Comparison of ENCODE assay signal across 8 mouse cellular contexts in the genomic region with DNA sequence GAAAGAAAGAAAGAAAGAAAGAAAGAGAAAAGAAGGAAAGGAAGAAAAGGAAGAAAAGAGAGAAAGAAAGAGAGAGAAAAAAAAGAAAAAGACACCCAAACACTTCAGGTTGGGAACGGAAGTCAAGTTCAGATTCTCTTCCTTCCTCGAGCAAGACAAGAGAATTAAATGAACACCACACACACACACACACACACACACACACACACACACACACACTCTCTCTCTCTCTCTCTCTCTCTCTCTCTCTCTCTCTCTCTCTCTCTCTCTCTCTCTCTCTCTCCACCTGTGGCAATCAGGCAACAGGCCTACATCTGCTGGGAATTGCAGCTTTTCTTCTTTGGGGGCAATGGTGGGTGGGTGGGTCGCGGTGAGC. TPM values are rescaled to one million over a fixed set of nuclear protein-coding genes. Genes with fewer than 3 reads are reported as not detected.
DNase-seq lines count a peak whose midpoint lies in the region; ATAC-seq and TF ChIP-seq lines count a peak whose summit lies in the region.
"Not testable (repeated sequence)": the region's sequence is repeated elsewhere in the genome, so short reads cannot be mapped to it uniquely, and the experiment has no call there.

No protein-coding gene starts in this region.

- H3K36me3 ChIP-seq in MEL (ENCODE audit: control insufficient read depth in 1 of 2, insufficient read depth in 2 of 2, low read length in 2 of 2), result peaks cover 0 to 11% of the 10 kb centered on the region in 2 experiments; a peak in 2 of 4 replicates
- not testable (repeated sequence) for H3K36me3 ChIP-seq in heart, embryonic 12.5 days; limb, embryonic 13.5 days; lung, postnatal 0 days (ENCODE audit: insufficient read depth, low read length); neural tube, embryonic 11.5 days (ENCODE audit: control insufficient read depth, insufficient read depth, low read length); thymus, adult 2 months (ENCODE audit: control insufficient read depth, insufficient read depth, low read length)

- not testable (repeated sequence) for TF ChIP-seq POLR2A in MEL (IDR thresholded peaks at IDR 0.05; ENCODE audit: control insufficient read depth in 1 of 2, insufficient read depth in 1 of 2, low read depth in 1 of 2, low read length in 2 of 2, poor library complexity in 1 of 2); embryonic fibroblast, embryonic 13.5 days (IDR thresholded peaks at IDR 0.05; ENCODE audit: low read depth, low read length); thymus, adult 2 months (IDR thresholded peaks at IDR 0.05; ENCODE audit: control insufficient read depth, extremely low read depth, insufficient read depth, low read length, poor library complexity)

- peak; percentile 54 for DNase-seq in MEL (ENCODE audit: low read depth, low spot score)
- DNase-seq in lung, postnatal 0 days (ENCODE audit: low spot score), result peak; percentile 27
- DNase-seq in neural tube, embryonic 11.5 days (ENCODE audit: low spot score); thymus, adult 2 months: not testable (repeated sequence)

- H3K27ac ChIP-seq in MEL (ENCODE audit: control insufficient read depth, low read depth, low read length), result peak overlapping the region; percentile 64
- not testable (repeated sequence) for H3K27ac ChIP-seq in embryonic fibroblast, embryonic 13.5 days (ENCODE audit: insufficient read depth, low read length); neural tube, embryonic 11.5 days (ENCODE audit: low read depth, low read length)
- peak overlapping the region; percentile 90 for H3K27ac ChIP-seq in heart, embryonic 12.5 days (ENCODE audit: poor library complexity, severe bottlenecking)
- H3K27ac ChIP-seq in limb, embryonic 13.5 days, result peak overlapping the region; percentile 90; the same call in 1 of the 2 replicates
- peak overlapping the region; percentile 98 for H3K27ac ChIP-seq in lung, postnatal 0 days (ENCODE audit: low read length)
- peak overlapping the region; percentile 66 for H3K27ac ChIP-seq in thymus, adult 2 months (ENCODE audit: control insufficient read depth, insufficient read depth, low read length)

- H3K9ac ChIP-seq in MEL (ENCODE audit: control insufficient read depth, low read depth, low read length, poor library complexity, severe bottlenecking), result peak overlapping the region; percentile 95
- peak overlapping the region; percentile 99 for H3K9ac ChIP-seq in heart, embryonic 12.5 days
- peak overlapping the region; percentile 90 for H3K9ac ChIP-seq in limb, embryonic 13.5 days
- peak overlapping the region; percentile 95 for H3K9ac ChIP-seq in lung, postnatal 0 days (replicated peaks; ENCODE audit: low read depth)
- peak overlapping the region; percentile 86 for H3K9ac ChIP-seq in neural tube, embryonic 11.5 days (ENCODE audit: low read length)

- TF ChIP-seq CTCF in MEL (IDR thresholded peaks at IDR 0.05 in 2 of 3, conservative IDR thresholded peaks at IDR 0.05 in 1 of 3; ENCODE audit: control insufficient read depth in 1 of 3, insufficient read depth in 1 of 3, low read depth in 2 of 3, low read length in 3 of 3, poor library complexity in 1 of 3, severe bottlenecking in 1 of 3); embryonic fibroblast, embryonic 13.5 days (IDR thresholded peaks at IDR 0.05; ENCODE audit: borderline replicate concordance, insufficient read depth, low read length); lung, postnatal 0 days (IDR thresholded peaks at IDR 0.05); thymus, adult 2 months (IDR thresholded peaks at IDR 0.05; ENCODE audit: borderline replicate concordance, control insufficient read depth, extremely low read depth, insufficient read depth, low read length, poor library complexity): not testable (repeated sequence)

- H3K79me2 ChIP-seq in MEL (ENCODE audit: control insufficient read depth, insufficient read depth, low read length, poor library complexity), result not testable (repeated sequence)

- H3K4me1 ChIP-seq in MEL (ENCODE audit: control insufficient read depth in 1 of 2, insufficient read depth in 2 of 2, low read length in 2 of 2); embryonic fibroblast, embryonic 13.5 days (ENCODE audit: control insufficient read depth, insufficient read depth, low read length); heart, embryonic 12.5 days (replicated peaks); lung, postnatal 0 days (ENCODE audit: insufficient read depth, low read depth, low read length); neural tube, embryonic 11.5 days (ENCODE audit: control insufficient read depth, insufficient read depth, low read length); thymus, adult 2 months (replicated peaks; ENCODE audit: control insufficient read depth, insufficient read depth, low read length): not testable (repeated sequence)
- H3K4me1 ChIP-seq in limb, embryonic 13.5 days, result peaks cover 18% of the 10 kb centered on the region

- not testable (repeated sequence) for H3K27me3 ChIP-seq in MEL (ENCODE audit: control insufficient read depth in 1 of 2, insufficient read depth in 2 of 2, low read length in 2 of 2); heart, embryonic 12.5 days (replicated peaks); limb, embryonic 13.5 days; lung, postnatal 0 days (replicated peaks; ENCODE audit: insufficient read depth, low read length); neural tube, embryonic 11.5 days (ENCODE audit: control insufficient read depth, insufficient read depth, low read length); thymus, adult 2 months (ENCODE audit: control insufficient read depth, insufficient read depth, low read length)

- ATAC-seq in heart, embryonic 12.5 days (ENCODE audit: insufficient number of reproducible peaks, low FRiP score); limb, embryonic 13.5 days (ENCODE audit: low FRiP score, low read depth); lung, postnatal 0 days; neural tube, embryonic 11.5 days (ENCODE audit: insufficient read depth, low FRiP score, low TSS enrichment): not testable (repeated sequence)
- ATAC-seq in inflammation-experienced regulatory T-cells, adult 6 months, result peak; percentile 24

- H3K9me3 ChIP-seq in MEL (replicated peaks; ENCODE audit: insufficient read depth, low read length); heart, embryonic 12.5 days (replicated peaks); limb, embryonic 13.5 days; lung, postnatal 0 days (ENCODE audit: low read length); neural tube, embryonic 11.5 days (ENCODE audit: control insufficient read depth, low read length): not testable (repeated sequence)

- H3K4me3 ChIP-seq in MEL (ENCODE audit: control insufficient read depth in 1 of 2, insufficient read depth in 1 of 2, low read depth in 2 of 2, low read length in 2 of 2), result peak overlapping the region; percentile 67 to 91
- H3K4me3 ChIP-seq in embryonic fibroblast, embryonic 13.5 days (ENCODE audit: insufficient read depth, low read length), result peak overlapping the region; percentile 60
- H3K4me3 ChIP-seq in heart, embryonic 12.5 days, result peak overlapping the region; percentile 86
- H3K4me3 ChIP-seq in limb, embryonic 13.5 days, result peak overlapping the region; percentile 84
- peak overlapping the region; percentile 94 for H3K4me3 ChIP-seq in lung, postnatal 0 days (ENCODE audit: low read depth, low read length)
- H3K4me3 ChIP-seq in neural tube, embryonic 11.5 days (ENCODE audit: low read depth, low read length), result peak overlapping the region; percentile 85
- H3K4me3 ChIP-seq in thymus, adult 2 months (ENCODE audit: control insufficient read depth, insufficient read depth, low read length), result peak overlapping the region; percentile 99

- TF ChIP-seq RAD21 in MEL (IDR thresholded peaks at IDR 0.05; ENCODE audit: low read depth, low read length), result not testable (repeated sequence)

- 0 out of 4 replicates have a peak, but pooled peaks have one; percentile 8 to 20 for TF ChIP-seq EP300 in MEL (IDR thresholded peaks at IDR 0.05; ENCODE audit: low read depth in 1 of 2, low read length in 2 of 2)
- not testable (repeated sequence) for TF ChIP-seq EP300 in lung, postnatal 0 days (IDR thresholded peaks at IDR 0.05)

- peak overlapping the region; percentile 71 for H3K4me2 ChIP-seq in heart, embryonic 12.5 days
- peak overlapping the region; percentile 61 for H3K4me2 ChIP-seq in limb, embryonic 13.5 days (replicated peaks)
- H3K4me2 ChIP-seq in lung, postnatal 0 days (replicated peaks; ENCODE audit: low read depth, low read length), result peak overlapping the region; percentile 66
- peak overlapping the region; percentile 61 for H3K4me2 ChIP-seq in neural tube, embryonic 11.5 days (ENCODE audit: low read depth)

- WGBS in heart, embryonic 12.5 days, result 3% methylated on average over 4 of the region's 4 CpGs
- WGBS in limb, embryonic 13.5 days, result 2% methylated on average over 4 of the region's 4 CpGs
- 0% methylated on average over 4 of the region's 4 CpGs for WGBS in lung, postnatal 0 days
- WGBS in neural tube, embryonic 11.5 days, result 2% methylated on average over 4 of the region's 4 CpGs
- 0% methylated on average over 4 of the region's 4 CpGs for WGBS in thymus, adult 2 months

TF ChIP-seq in MEL, 35 proteins besides CTCF, POLR2A, EP300 and RAD21 (continues in another document):
- peak; percentile 85; the same call in 1 of the 2 replicates for TF ChIP-seq JUND (IDR thresholded peaks at IDR 0.05; ENCODE audit: low read depth, low read length)

RNA-seq across cellular contexts. Expression of a gene that starts 1.1 kb away (rescaled TPM):
- 5.7 and 7.2 TPM in 2 replicates for total RNA-seq in MEL (2012; rRNA removed)
- polyA plus RNA-seq in MEL (2012; ENCODE audit: insufficient read depth in 1 of 2, insufficient read length in 2 of 2, low read depth in 1 of 2, low replicate concordance in 2 of 2, missing spikeins in 1 of 2), result 10 to 100 TPM; 10.5 to 66.9 TPM
- polyA plus RNA-seq in embryonic fibroblast, embryonic 13.5 days (2011; ENCODE audit: insufficient read length, low read depth, missing spikeins), result 16.6 and 18.8 TPM in 2 replicates
- 4.6 and 5.2 TPM in 2 replicates for polyA plus RNA-seq in heart, embryonic 12.5 days (2016; fragmentation: Nextera tagmentation; extraction: Ambion mirVana)
- polyA plus RNA-seq in inflammation-experienced regulatory T-cells, adult 6 months (2017; shearing (Covaris generic)), result 10 to 100 TPM; 20.6 to 36.9 (median 27.7) TPM
- polyA plus RNA-seq in limb, embryonic 13.5 days (2015; fragmentation: Nextera tagmentation; extraction: Ambion mirVana), result 5.6 and 6.3 TPM in 2 replicates
- 8.2 TPM in 2 replicates for polyA plus RNA-seq in lung, postnatal 0 days (2015; fragmentation: Nextera tagmentation; extraction: Ambion mirVana)
- 3.6 and 4.1 TPM in 2 replicates for polyA plus RNA-seq in neural tube, embryonic 11.5 days (2014; fragmentation: Nextera tagmentation; extraction: Ambion mirVana)
- 34.0 and 37.9 TPM in 2 replicates for polyA plus RNA-seq in thymus, adult 2 months (2012; rRNA removed)
